Mouse (Mus musculus): ENCODE measurements around the gene Avpi1.
A peak's percentile ranks its signal among the peaks of the same experiment; 100 is the strongest.

The Avpi1 gene

GRCm38 (mm10) chr19:42144541-42145167 is 15.8 kb upstream of the Avpi1 start:
- peak; percentile 73 to 83 for DNase-seq (ENCODE audit: low spot score in 2 of 2)

GRCm38 (mm10) chr19:42144067-42144466 is 15.2 kb upstream of the Avpi1 start:
- no peak for DNase-seq (ENCODE audit: low spot score in 2 of 2)

GRCm38 (mm10) chr19:42142757-42143156 is 13.9 kb upstream of the Avpi1 start:
- no peak for DNase-seq (ENCODE audit: low spot score in 2 of 2)

GRCm38 (mm10) chr19:42141998-42142397 is 13.1 kb upstream of the Avpi1 start:
- DNase-seq (ENCODE audit: low spot score in 2 of 2): no peak

- no peak for DNase-seq (ENCODE audit: low spot score in 2 of 2)
Measured at GRCm38 (mm10) chr19:42139724-42140517, 11.1 kb upstream of the Avpi1 start.

- DNase-seq (ENCODE audit: low spot score in 2 of 2): no peak
Measured at GRCm38 (mm10) chr19:42138517-42139285, 9.8 kb upstream of the Avpi1 start.

GRCm38 (mm10) chr19:42137167-42137672 is 8.4 kb upstream of the Avpi1 start:
- DNase-seq (ENCODE audit: low spot score in 2 of 2): no peak

- no peak for DNase-seq (ENCODE audit: low spot score in 2 of 2)
Measured at GRCm38 (mm10) chr19:42136126-42136525, 7.3 kb upstream of the Avpi1 start.

GRCm38 (mm10) chr19:42135070-42135469 is 6.2 kb upstream of the Avpi1 start:
- DNase-seq (ENCODE audit: low spot score in 2 of 2): no peak

GRCm38 (mm10) chr19:42131101-42131500 is 2.2 kb upstream of the Avpi1 start:
- DNase-seq (ENCODE audit: low spot score in 2 of 2): no peak

- no peak for DNase-seq (ENCODE audit: low spot score in 2 of 2)
Measured at GRCm38 (mm10) chr19:42130294-42130606, 1.4 kb upstream of the Avpi1 start.

GRCm38 (mm10) chr19:42129509-42130293 is 842 bp upstream of the Avpi1 start:
- no peak for DNase-seq (ENCODE audit: low spot score in 2 of 2)

- no peak for DNase-seq (ENCODE audit: low spot score in 2 of 2)
Measured at GRCm38 (mm10) chr19:42128052-42128740, 663 bp downstream of the Avpi1 start.

- no peak for DNase-seq (ENCODE audit: low spot score in 2 of 2)
Measured at GRCm38 (mm10) chr19:42127024-42127423, 1.8 kb downstream of the Avpi1 start.

- DNase-seq (ENCODE audit: low spot score in 2 of 2): no peak
Measured at GRCm38 (mm10) chr19:42126219-42126605, 2.6 kb downstream of the Avpi1 start.

GRCm38 (mm10) chr19:42125501-42126218 is 3.2 kb downstream of the Avpi1 start:
- no peak for DNase-seq (ENCODE audit: low spot score in 2 of 2)

GRCm38 (mm10) chr19:42124684-42125083 is 4.2 kb downstream of the Avpi1 start:
- DNase-seq (ENCODE audit: low spot score in 2 of 2): no peak

GRCm38 (mm10) chr19:42120451-42120850 is 8.4 kb downstream of the Avpi1 start:
- no peak for DNase-seq (ENCODE audit: low spot score in 2 of 2)

- DNase-seq (ENCODE audit: low spot score in 2 of 2): no peak
Measured at GRCm38 (mm10) chr19:42118596-42118995, 10.3 kb downstream of the Avpi1 start.

- no peak for DNase-seq (ENCODE audit: low spot score in 2 of 2)
Measured at GRCm38 (mm10) chr19:42118142-42118541, 10.7 kb downstream of the Avpi1 start.

Data from frontal cortex, postnatal 10 days (tissue).